Mouse (Mus musculus) embryo, embryonic 10.5 days (tissue): Measurements from ENCODE around the gene Mrps10.
A peak's percentile ranks its signal among the peaks of the same experiment; 100 is the strongest.
"Not testable (repeated sequence)": the region's sequence is repeated elsewhere in the genome, so short reads cannot be mapped to it uniquely, and the experiment has no call there.

Source experiments
- DNase-seq: peaks from one replicate; pipeline ENCODE4 v3.0.0-alpha.2; 2015; ENCODE audit warnings: low spot score

The Mrps10 gene

GRCm38 (mm10) chr17:47383266-47383665 lies 14.6 kb downstream of the Mrps10 start:
- DNase-seq, result no peak

- DNase-seq, result no peak
These were observed 15.4 kb downstream of the Mrps10 start for GRCm38 (mm10) chr17:47384064-47384463.

- peak; percentile 18 for DNase-seq
These were observed 16.5 kb downstream of the Mrps10 start, which contains the start of gene Guca1b for GRCm38 (mm10) chr17:47385145-47385544. TSS of gene Guca1b (plus strand) at chr17:47385393.

- peak; percentile 63 for DNase-seq
These were observed 18.0 kb downstream of the Mrps10 start for GRCm38 (mm10) chr17:47386649-47387048.

GRCm38 (mm10) chr17:47394223-47394869 lies 25.7 kb downstream of the Mrps10 start:
- peak; percentile 9 for DNase-seq

- peak; percentile 76 for DNase-seq
These were observed 26.8 kb downstream of the Mrps10 start for GRCm38 (mm10) chr17:47395376-47395913.

- no peak for DNase-seq
These were observed 30.4 kb downstream of the Mrps10 start for GRCm38 (mm10) chr17:47399091-47399490.

- DNase-seq, result peak; percentile 13
These were observed 31.8 kb downstream of the Mrps10 start, which contains the start of gene Guca1a for GRCm38 (mm10) chr17:47400451-47400850. TSS of gene Guca1a (minus strand) at chr17:47400584.

- DNase-seq, result no peak
These were observed 39.2 kb downstream of the Mrps10 start for GRCm38 (mm10) chr17:47407717-47408557.

GRCm38 (mm10) chr17:47408558-47408898 lies 39.8 kb downstream of the Mrps10 start:
- DNase-seq, result peak; percentile 84

- peak; percentile 45 for DNase-seq
These were observed 41.5 kb downstream of the Mrps10 start for GRCm38 (mm10) chr17:47409897-47410861.

GRCm38 (mm10) chr17:47420195-47420594 lies 51.5 kb downstream of the Mrps10 start:
- no peak for DNase-seq

- no peak for DNase-seq
These were observed 52.9 kb downstream of the Mrps10 start for GRCm38 (mm10) chr17:47421566-47421965.

- DNase-seq, result not testable (repeated sequence)
These were observed 53.9 kb downstream of the Mrps10 start for GRCm38 (mm10) chr17:47422616-47423015.

GRCm38 (mm10) chr17:47424186-47424585 lies 55.5 kb downstream of the Mrps10 start:
- no peak for DNase-seq

- no peak for DNase-seq
These were observed 58.6 kb downstream of the Mrps10 start for GRCm38 (mm10) chr17:47427316-47427715.

- peak; percentile 85 for DNase-seq
These were observed 60.2 kb downstream of the Mrps10 start for GRCm38 (mm10) chr17:47428831-47429304.

- DNase-seq, result no peak
These were observed 62.1 kb downstream of the Mrps10 start for GRCm38 (mm10) chr17:47430815-47431214.
